Mouse (Mus musculus): ENCODE results near the gene Mars.

GRCm38 (mm10) chr10:127312858-127313257 lies 1.3 kb upstream of the Mars start:
- TF ChIP-seq MAX (IDR thresholded peaks at IDR 0.05; ENCODE audit: low read length) = 0 out of 2 replicates have a peak, but pooled peaks have one; percentile 8
- TF ChIP-seq ZC3H11A (IDR thresholded peaks at IDR 0.05; ENCODE audit: low read depth, low read length) = no peak
